Mouse (Mus musculus): ENCODE results near the gene Ankrd13d. TPM values are rescaled to one million over a fixed set of nuclear protein-coding genes. Genes with fewer than 3 reads are reported as not detected.

Ankrd13d gene
- total RNA-seq, 2 experiments from 2014 or later, result 68.7 to 75.0 TPM

DNA sequence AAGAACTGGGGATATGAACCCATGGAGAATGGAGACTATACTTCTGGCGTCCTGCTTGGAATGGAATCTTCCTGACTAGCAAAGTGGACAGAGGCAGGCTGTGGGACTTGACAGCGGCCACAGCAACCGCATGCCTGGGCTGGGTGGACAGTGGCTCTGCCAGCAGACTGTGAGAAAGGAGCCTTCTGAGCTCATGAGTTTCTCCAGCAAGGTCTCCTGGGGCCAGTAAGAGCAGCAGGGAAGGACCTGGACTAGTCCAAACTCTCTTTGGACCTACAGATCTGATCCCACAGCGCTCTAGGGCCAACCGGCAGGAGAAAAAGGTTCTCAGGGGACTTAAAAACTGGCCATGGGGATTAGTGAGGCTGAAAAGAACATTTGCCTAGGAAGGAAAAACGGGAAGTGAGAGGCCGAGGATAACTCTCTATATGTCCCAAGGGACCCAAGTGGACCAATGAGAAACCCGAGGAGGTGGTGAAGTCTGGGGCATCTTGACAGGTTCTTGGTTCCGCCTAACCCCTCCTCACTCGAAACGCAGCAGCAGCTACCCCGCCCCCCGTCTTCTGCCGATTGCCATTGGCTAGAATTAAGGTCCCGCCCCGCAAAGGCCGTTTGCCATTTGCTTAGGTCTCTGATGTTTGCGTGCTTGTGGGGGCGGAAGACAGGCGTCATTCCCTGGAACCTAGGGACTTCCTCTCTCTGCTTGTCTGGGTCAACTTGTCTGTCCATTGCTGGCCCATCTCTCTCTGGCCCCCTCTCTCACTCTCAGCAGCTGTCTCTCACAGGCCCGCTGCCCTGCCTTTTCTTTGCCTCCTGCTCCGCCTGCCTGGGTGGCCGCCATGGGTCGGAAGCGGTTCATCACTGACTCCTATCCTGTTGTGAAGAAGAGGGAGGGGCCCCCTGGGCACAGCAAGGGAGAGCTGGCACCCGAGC lies 51.4 kb downstream of the Ankrd13d start, which contains the start of gene Pold4:
Pold4 (plus strand) TSS at position 647 of the 933 bp plus-strand sequence.
- Histone ChIP-seq H3K27ac (peak within 1 kb of the TSS; percentile 98), H3K4me3 (peak within 1 kb of the TSS; percentile 75)
- intact Hi-C loops (cut with DNase I), result loop anchor here (1.0 to 2.0 kb wide), 2 partner anchors 106 to 135 kb away; partner anchors contain the start of genes Aip and Cdk2ap2
- peak; percentile 95 to 96 for DNase-seq (ENCODE audit: extremely low spot score in 1 of 2, low spot score in 2 of 2)
- TF ChIP-seq CTCF (IDR thresholded peaks at IDR 0.05), result no peak

- no peak for TF ChIP-seq CTCF (IDR thresholded peaks at IDR 0.05)
- Histone ChIP-seq H3K4me3 (no peak overlapping the region), H3K27ac (peak overlapping the region; percentile 57; the same call in 1 of the 2 replicates)
- no peak for DNase-seq (ENCODE audit: extremely low spot score in 1 of 2, low spot score in 2 of 2)
- intact Hi-C loops (cut with DNase I), result loop anchor here (2.0 kb wide), 1 partner anchor 134 kb away; the partner anchor contains the start of gene Cdk2ap2
Measured at GRCm38 (mm10) chr19:4230415-4230814, 52.5 kb downstream of the Ankrd13d start.

- Histone ChIP-seq H3K4me3 (no peak overlapping the region), H3K27ac (no peak overlapping the region)
- intact Hi-C loops (cut with DNase I), result loop anchor here (2.0 to 5.0 kb wide), 3 partner anchors 59 to 212 kb away; partner anchors contain the start of gene Cdk2ap2
- no peak for DNase-seq (ENCODE audit: extremely low spot score in 1 of 2, low spot score in 2 of 2)
- TF ChIP-seq CTCF (IDR thresholded peaks at IDR 0.05), result no peak
Measured at GRCm38 (mm10) chr19:4229451-4230076, 53.4 kb downstream of the Ankrd13d start.

GRCm38 (mm10) chr19:4228891-4229290 lies 54.0 kb downstream of the Ankrd13d start:
- TF ChIP-seq CTCF (IDR thresholded peaks at IDR 0.05), result no peak
- Histone ChIP-seq H3K4me3 (no peak overlapping the region), H3K27ac (no peak overlapping the region)
- no peak for DNase-seq (ENCODE audit: extremely low spot score in 1 of 2, low spot score in 2 of 2)
- intact Hi-C loops (cut with DNase I), result loop anchor here (1.0 to 5.0 kb wide), 3 partner anchors 22 to 212 kb away; no protein-coding TSS in a partner anchor

DNA sequence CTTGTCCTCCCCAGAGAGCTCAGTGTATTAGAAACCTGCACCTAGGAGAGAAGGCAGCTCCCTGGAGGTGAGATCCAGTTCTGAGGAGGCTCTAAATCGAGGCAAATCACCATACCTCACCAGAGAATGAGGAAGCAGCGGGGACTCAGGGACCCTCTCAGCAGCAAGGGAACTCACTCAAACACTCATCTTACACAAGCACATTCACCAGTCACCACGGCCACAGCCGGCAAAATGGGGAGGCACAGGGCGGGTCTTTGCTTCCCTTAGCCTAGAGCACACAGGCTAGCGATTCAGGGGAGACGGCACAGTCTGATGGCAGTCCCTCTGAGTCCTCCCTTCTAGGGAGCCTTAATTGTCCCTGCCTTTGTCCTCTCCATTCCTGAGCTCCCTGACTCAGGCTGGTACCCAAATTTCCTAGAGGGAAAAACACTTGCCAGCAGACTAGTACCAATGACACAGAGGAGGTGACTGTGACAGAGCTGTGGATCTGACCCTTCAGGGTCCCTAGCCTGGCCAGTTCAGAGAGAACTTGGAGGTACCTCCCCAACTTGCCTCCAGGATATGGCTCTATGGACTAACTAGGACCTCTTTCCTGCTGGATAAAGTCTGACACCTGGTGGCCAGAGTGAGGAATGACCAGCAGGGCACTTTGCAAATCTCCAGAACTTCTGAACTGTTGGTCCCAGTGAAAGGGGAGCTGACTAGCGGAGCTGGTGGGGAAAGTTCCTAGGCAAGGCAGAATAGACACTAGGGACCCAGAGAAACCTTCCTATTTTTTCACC lies 54.9 kb downstream of the Ankrd13d start:
- Histone ChIP-seq H3K4me3 (no peak overlapping the region), H3K27ac (no peak overlapping the region)
- peak; percentile 74 to 78 for DNase-seq (ENCODE audit: extremely low spot score in 1 of 2, low spot score in 2 of 2)
- intact Hi-C loops (cut with DNase I), result loop anchor here (1.0 to 5.0 kb wide), 3 partner anchors 21 to 211 kb away; no protein-coding TSS in a partner anchor
- TF ChIP-seq CTCF (IDR thresholded peaks at IDR 0.05), result no peak; the same call in none of the 2 replicates

DNA sequence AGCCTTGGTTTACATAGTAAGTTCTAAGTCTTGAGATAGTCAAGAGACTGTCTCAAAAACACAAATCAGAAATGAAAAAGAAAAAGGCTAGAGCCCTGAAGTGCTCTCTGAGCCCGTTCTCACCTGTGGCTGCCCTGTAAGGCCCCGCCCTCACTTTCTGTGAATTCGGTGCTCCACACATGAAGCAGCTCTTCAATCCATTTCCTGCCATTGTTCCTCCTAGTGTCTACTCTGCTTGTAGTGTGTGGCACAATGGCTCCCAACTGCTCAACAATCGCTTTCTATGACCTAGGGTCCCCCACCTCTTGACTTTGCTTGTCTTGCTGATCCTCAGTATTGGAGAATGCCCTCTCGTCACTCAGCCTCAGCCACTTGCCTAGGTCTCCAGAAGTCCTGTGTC lies 55.5 kb downstream of the Ankrd13d start:
- intact Hi-C loops (cut with DNase I), result loop anchor here (5.0 kb wide), 1 partner anchor 210 kb away; no protein-coding TSS in a partner anchor
- Histone ChIP-seq H3K27ac (no peak overlapping the region), H3K4me3 (no peak overlapping the region)
- DNase-seq (ENCODE audit: extremely low spot score in 1 of 2, low spot score in 2 of 2), result no peak
- TF ChIP-seq CTCF (IDR thresholded peaks at IDR 0.05), result no peak

DNA sequence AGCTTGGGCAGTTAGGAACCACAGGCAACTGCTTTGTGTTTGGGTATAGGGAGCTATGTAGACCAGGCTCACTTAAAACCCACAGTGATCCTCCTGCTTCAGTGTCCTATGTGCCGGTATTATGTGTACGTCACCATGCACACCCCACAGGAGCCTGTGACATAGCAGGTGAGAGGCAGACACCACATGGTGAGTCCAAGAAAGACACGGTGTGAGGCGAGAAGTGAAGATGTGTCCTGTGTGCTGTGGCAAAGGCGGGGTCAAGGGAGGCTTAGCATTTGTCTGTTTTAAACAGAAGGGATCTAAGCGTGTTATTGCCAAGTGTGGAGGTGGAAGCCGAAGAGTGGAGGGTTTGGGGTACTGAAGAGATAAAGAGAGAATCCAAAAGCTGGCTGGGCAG lies 56.2 kb downstream of the Ankrd13d start:
- TF ChIP-seq CTCF (IDR thresholded peaks at IDR 0.05), result no peak
- intact Hi-C loops (cut with DNase I), result loop anchor here (5.0 kb wide), 1 partner anchor 209 kb away; no protein-coding TSS in a partner anchor
- no peak for DNase-seq (ENCODE audit: extremely low spot score in 1 of 2, low spot score in 2 of 2)

GRCm38 (mm10) chr19:4222165-4222564 lies 60.8 kb downstream of the Ankrd13d start:
- no peak for DNase-seq (ENCODE audit: extremely low spot score in 1 of 2, low spot score in 2 of 2)
- TF ChIP-seq CTCF (IDR thresholded peaks at IDR 0.05), result no peak
- intact Hi-C loops (cut with DNase I), result no loop called here
- Histone ChIP-seq H3K27ac (no peak overlapping the region), H3K4me3 (no peak overlapping the region)

More for the DNA sequence above, 56.2 kb downstream of the Ankrd13d start:
- H3K4me3 ChIP-seq, result no peak overlapping the region
- H3K27ac ChIP-seq, result no peak overlapping the region

GRCm38 (mm10) chr19:4220957-4221743 lies 61.8 kb downstream of the Ankrd13d start:
- intact Hi-C loops (cut with DNase I), result no loop called here

GRCm38 (mm10) chr19:4220416-4220815 lies 62.5 kb downstream of the Ankrd13d start:
- DNase-seq (ENCODE audit: extremely low spot score in 1 of 2, low spot score in 2 of 2), result no peak
- Histone ChIP-seq H3K27ac (no peak overlapping the region), H3K4me3 (no peak overlapping the region)
- TF ChIP-seq CTCF (IDR thresholded peaks at IDR 0.05), result no peak
- intact Hi-C loops (cut with DNase I), result no loop called here

More at GRCm38 (mm10) chr19:4220957-4221743, 61.8 kb downstream of the Ankrd13d start:
- no peak for TF ChIP-seq CTCF (IDR thresholded peaks at IDR 0.05)
- DNase-seq (ENCODE audit: extremely low spot score in 1 of 2, low spot score in 2 of 2), result no peak
- no peak overlapping the region for H3K27ac ChIP-seq
- H3K4me3 ChIP-seq, result no peak overlapping the region

Small RNAs within 50 kb of the gene (microRNA-seq; reads per million reads assigned to microRNA genes)
- 6.6 to 7.4 reads per million in 2 experiments for gene Mir6985

Other genes starting within 250 kb of the Ankrd13d start
- gene Gstp1, start 245.2 kb downstream of the Ankrd13d start, total RNA-seq (2021), result 100 to 1,000 TPM; 299 to 324 TPM
- 10 to 100 TPM; 39.5 to 52.8 TPM for gene Gstp2, start 237.1 kb downstream of the Ankrd13d start, total RNA-seq (2021)
- gene Gstp3, start 223.6 kb downstream of the Ankrd13d start, total RNA-seq (2021), result not detected
- not detected for gene Cabp2, start 201.6 kb downstream of the Ankrd13d start, total RNA-seq (2021)
- 10 to 100 TPM; 28.4 to 32.5 TPM for gene Cdk2ap2, start 186.0 kb downstream of the Ankrd13d start, total RNA-seq (2021)
- gene Pitpnm1, start 183.1 kb downstream of the Ankrd13d start, total RNA-seq (2021), result 100 to 1,000 TPM; 217 to 229 TPM
- 100 to 1,000 TPM; 118 to 125 TPM for gene Aip, start 157.3 kb downstream of the Ankrd13d start, total RNA-seq (2021)
- gene Gpr152, start 143.3 kb downstream of the Ankrd13d start, total RNA-seq (2021), result not detected
- under 1 TPM in 1 of 2 experiments, not detected in 1; 0.26 TPM for gene Cabp4, start 139.1 kb downstream of the Ankrd13d start, total RNA-seq (2021)
- 10 to 100 TPM; 72.6 to 82.2 TPM for gene Coro1b, start 134.5 kb downstream of the Ankrd13d start, total RNA-seq (2021)
- 1 to 10 TPM; 1.2 to 1.7 TPM for gene Ptprcap, start 129.5 kb downstream of the Ankrd13d start, total RNA-seq (2021)
- gene Rps6kb2, start 119.8 kb downstream of the Ankrd13d start, total RNA-seq (2021), result 10 to 100 TPM; 34.0 to 46.8 TPM
- 1 to 10 TPM; 6.9 to 7.3 TPM for gene Carns1, start 107.7 kb downstream of the Ankrd13d start, total RNA-seq (2021)
- 1 to 10 TPM; 1.4 to 1.5 TPM for gene Tbc1d10c, start 91.9 kb downstream of the Ankrd13d start, total RNA-seq (2021)
- gene Ppp1ca, start 91.1 kb downstream of the Ankrd13d start, total RNA-seq (2021), result 100 to 1,000 TPM; 293 to 306 TPM
- gene Rad9a, start 81.5 kb downstream of the Ankrd13d start, total RNA-seq (2021), result 10 to 100 TPM in 1 of 2 experiments, 1 to 10 TPM in 1; 8.7 to 10.1 TPM
- gene Clcf1, start 68.9 kb downstream of the Ankrd13d start, total RNA-seq (2021), result 1 to 10 TPM; 1.3 to 2.1 TPM
- not detected for gene AC109138.7, start 68.8 kb downstream of the Ankrd13d start, total RNA-seq (2021)
- gene Pold4, start 51.2 kb downstream of the Ankrd13d start, total RNA-seq (2021), result 10 to 100 TPM; 15.4 to 17.6 TPM
- 10 to 100 TPM; 60.9 to 72.6 TPM for gene Ssh3, start 14.0 kb downstream of the Ankrd13d start, total RNA-seq (2021)
- gene Grk2, start 23.1 kb upstream of the Ankrd13d start, total RNA-seq (2021), result 100 to 1,000 TPM; 236 to 248 TPM
- gene Kdm2a, start 115.1 kb upstream of the Ankrd13d start, total RNA-seq (2021), result 10 to 100 TPM; 73.2 to 92.3 TPM
- 1 to 10 TPM in 1 of 2 experiments, under 1 TPM in 1; 0.75 to 1.2 TPM for gene Rhod, start 156.3 kb upstream of the Ankrd13d start, total RNA-seq (2021)
- 10 to 100 TPM; 36.8 to 39.8 TPM for gene Syt12, start 194.3 kb upstream of the Ankrd13d start, total RNA-seq (2021)
- not detected for gene 2010003K11Rik, start 215.4 kb upstream of the Ankrd13d start, total RNA-seq (2021)
- 10 to 100 TPM; 63.2 to 72.1 TPM for gene Pcx, start 227.3 kb upstream of the Ankrd13d start, total RNA-seq (2021)

All from left cerebral cortex, adult 2 months (tissue).